Mouse (Mus musculus) liver, embryonic 12.5 days (tissue): ENCODE measurements around the gene Srrd. TPM values are rescaled to one million over a fixed set of nuclear protein-coding genes. Genes with fewer than 3 reads are reported as not detected.

Source experiments
- ATAC-seq: fragments of 200-750 bp; cut with Nextera tagmentation; 2 replicates; pipeline ENCODE4 v1.8.0; 2017; ENCODE audit warnings: moderate number of reproducible peaks, mild to moderate bottlenecking, moderate library complexity
- H3K27ac ChIP-seq: fragments of 300-500 bp; sonication (generic); 2 replicates; pipeline ENCODE4 v1.5.1; 2016; ENCODE audit warnings: mild to moderate bottlenecking
- H3K27me3 ChIP-seq: fragments of 300-500 bp; sonication (generic); replicated peaks from 2 replicates; pipeline ENCODE4 v1.6.1; 2016; ENCODE audit warnings: mild to moderate bottlenecking, moderate library complexity
- H3K36me3 ChIP-seq: fragments of 300-500 bp; sonication (generic); 2 replicates; pipeline ENCODE4 v1.6.1; 2016; ENCODE audit warnings: mild to moderate bottlenecking, moderate library complexity
- H3K4me1 ChIP-seq: fragments of 300-500 bp; sonication (generic); 2 replicates; pipeline ENCODE4 v1.6.1; 2016
- H3K4me2 ChIP-seq: fragments of 300-500 bp; sonication (generic); 2 replicates; pipeline ENCODE4 v1.6.1; 2016; ENCODE audit warnings: mild to moderate bottlenecking, moderate library complexity
- H3K4me3 ChIP-seq: fragments of 300-500 bp; sonication (generic); 2 replicates; pipeline ENCODE4 v1.5.1; 2016; ENCODE audit warnings: mild to moderate bottlenecking, moderate library complexity
- H3K9ac ChIP-seq: fragments of 300-500 bp; sonication (generic); 2 replicates; pipeline ENCODE4 v1.6.1; 2016; ENCODE audit warnings: mild to moderate bottlenecking, moderate library complexity
- H3K9me3 ChIP-seq: fragments of 300-500 bp; sonication (generic); replicated peaks from 2 replicates; pipeline ENCODE4 v1.6.1; 2016; ENCODE audit warnings: mild to moderate bottlenecking, moderate library complexity
- WGBS: fragments of 180-500 bp; shearing (Covaris S2); methylation state at CpG from one replicate; pipeline ENCODE4 v1.1.7; 2016; ENCODE audit not compliant: insufficient replicate concordance; 5-methylcytosine and 5-hydroxymethylcytosine counted together
- polyA plus RNA-seq: library from polyadenylated mRNA; unstranded; fragments of >200 nt; fragmentation: Nextera tagmentation; extraction: Ambion mirVana; gene quantifications from 2 replicates; pipeline ENCODE4 v1.2.1, GENCODE M21; 2016

Srrd gene
- polyA plus RNA-seq, 1 experiment from 2014 or later, result 26.1 TPM

DNA sequence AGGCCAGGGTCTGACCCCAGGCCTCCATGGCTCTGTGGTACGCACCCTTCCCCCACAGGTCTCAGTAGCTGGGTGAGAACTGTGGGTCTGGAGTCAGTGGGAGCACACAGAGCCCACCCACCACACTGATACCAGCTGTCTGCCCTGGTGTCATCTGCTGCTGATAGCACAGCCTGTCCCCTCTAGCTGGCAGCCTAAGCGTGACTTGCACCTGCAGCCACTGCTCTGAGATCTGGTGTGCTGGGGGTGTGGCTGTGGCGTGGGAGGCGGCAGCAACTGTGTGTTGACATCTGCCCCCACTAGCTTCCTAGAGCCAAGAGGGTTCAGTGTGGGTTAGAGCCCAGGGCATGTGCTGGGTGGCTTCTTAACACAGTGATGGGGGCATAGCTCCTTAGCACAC lies 33.3 kb upstream of the Srrd start:
- peaks cover 74% of the 10 kb centered on the region for H3K36me3 ChIP-seq

DNA sequence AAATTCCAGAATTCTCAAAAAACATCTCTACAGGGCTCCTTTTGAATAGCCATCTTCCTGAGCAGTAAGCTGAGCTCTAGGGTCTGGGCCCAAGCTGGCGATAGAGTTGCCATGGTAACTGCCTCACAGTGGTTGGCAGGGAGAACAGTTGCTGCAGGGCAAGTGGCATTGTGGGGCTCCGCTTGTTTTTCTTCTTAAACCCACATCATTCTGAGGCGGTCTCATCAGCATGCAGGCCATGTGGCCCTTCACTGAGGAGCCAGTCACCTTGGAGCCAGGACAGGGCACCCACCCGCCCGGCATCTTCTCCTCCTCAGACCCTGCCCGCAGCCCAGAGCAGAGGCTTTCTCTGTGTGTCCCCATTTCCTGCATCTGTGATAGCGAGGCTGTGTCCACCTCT lies 29.1 kb upstream of the Srrd start:
- H3K27me3 ChIP-seq, result no peaks in the 10 kb centered on the region
- no peak for ATAC-seq
- H3K27ac ChIP-seq, result no peak overlapping the region
- H3K9me3 ChIP-seq, result no peaks in the 10 kb centered on the region
- H3K9ac ChIP-seq, result no peak overlapping the region
- 75% methylated on average over 7 of the region's 7 CpGs for WGBS
- peaks cover 4% of the 10 kb centered on the region; the same call in 1 of the 2 replicates for H3K4me1 ChIP-seq
- no peak overlapping the region for H3K4me3 ChIP-seq
- no peak overlapping the region for H3K4me2 ChIP-seq
- H3K36me3 ChIP-seq, result peaks cover 78% of the 10 kb centered on the region

More for the DNA sequence above, 33.3 kb upstream of the Srrd start:
- H3K9me3 ChIP-seq, result no peaks in the 10 kb centered on the region
- peaks cover 4% of the 10 kb centered on the region; the same call in 1 of the 2 replicates for H3K4me1 ChIP-seq
- no peak overlapping the region; the same call in 1 of the 2 replicates for H3K27ac ChIP-seq
- no peaks in the 10 kb centered on the region for H3K27me3 ChIP-seq
- ATAC-seq, result peak; percentile 61; the same call in 1 of the 2 replicates
- no peak overlapping the region for H3K9ac ChIP-seq
- no peak overlapping the region for H3K4me3 ChIP-seq
- no peak overlapping the region for H3K4me2 ChIP-seq
- 59% methylated on average over 4 of the region's 4 CpGs for WGBS

DNA sequence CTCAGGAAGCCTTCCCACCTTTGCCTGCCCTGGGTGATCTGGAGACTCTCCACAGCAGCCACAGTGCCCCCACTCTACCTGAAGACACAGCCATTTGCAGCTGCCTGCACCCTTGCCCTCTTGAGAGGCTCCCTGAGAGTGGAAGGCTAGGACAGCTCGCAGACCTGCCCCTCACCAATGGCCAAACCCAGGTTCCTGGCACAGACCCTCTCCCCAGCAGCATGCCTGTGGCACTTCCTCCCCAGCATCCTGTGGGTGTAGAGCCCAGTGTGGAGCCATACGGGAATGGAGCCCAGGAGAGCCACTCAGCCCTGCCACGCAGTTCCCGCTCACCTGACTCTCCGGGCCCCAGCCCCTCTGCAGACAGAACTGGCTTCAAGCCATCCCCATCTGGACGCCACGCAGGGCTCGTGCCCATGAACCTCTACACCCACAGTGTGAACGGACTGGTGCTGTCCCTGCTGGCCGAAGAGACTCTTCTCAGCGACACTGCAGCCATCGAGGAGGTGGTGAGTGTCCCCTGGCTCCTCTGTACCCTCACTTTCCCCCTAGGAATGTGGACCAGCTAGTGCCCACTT lies 27.5 kb upstream of the Srrd start:
- Histone ChIP-seq H3K27ac (no peak overlapping the region), H3K4me1 (no peaks in the 10 kb centered on the region), H3K36me3 (peaks cover 83% of the 10 kb centered on the region), H3K4me3 (no peak overlapping the region), H3K9me3 (no peaks in the 10 kb centered on the region), H3K9ac (no peak overlapping the region), H3K4me2 (no peak overlapping the region), H3K27me3 (no peaks in the 10 kb centered on the region)
- no peak for ATAC-seq
- WGBS, result 87% methylated on average over 12 of the region's 12 CpGs

DNA sequence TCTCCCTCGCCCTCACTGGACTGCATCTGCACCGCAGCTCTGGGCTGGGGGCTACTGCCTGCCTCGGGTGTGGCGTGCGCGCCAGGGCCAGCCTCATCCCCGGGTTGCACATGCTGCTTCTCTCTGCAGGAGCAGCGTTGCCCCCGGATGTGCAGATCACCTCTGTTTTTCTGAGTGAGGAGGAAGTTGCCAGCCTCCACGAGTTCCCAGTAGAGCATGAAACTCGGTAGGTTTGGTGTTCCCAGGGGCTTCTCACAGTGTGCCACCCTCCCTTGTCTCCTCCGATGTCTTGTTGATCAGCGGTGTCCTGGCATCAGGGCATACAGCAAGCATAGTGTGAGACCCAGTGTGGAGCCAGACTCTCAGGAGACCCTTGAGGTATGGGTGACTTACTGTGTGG lies 26.5 kb upstream of the Srrd start:
- no peak overlapping the region for H3K4me3 ChIP-seq
- H3K27me3 ChIP-seq, result no peaks in the 10 kb centered on the region
- peaks cover 83% of the 10 kb centered on the region for H3K36me3 ChIP-seq
- whole genome bisulfite sequencing, result 82% methylated on average over 13 of the region's 13 CpGs
- H3K9ac ChIP-seq, result no peak overlapping the region
- no peaks in the 10 kb centered on the region for H3K9me3 ChIP-seq
- no peak overlapping the region for H3K4me2 ChIP-seq
- ATAC-seq, result no peak
- no peaks in the 10 kb centered on the region for H3K4me1 ChIP-seq
- no peak overlapping the region for H3K27ac ChIP-seq

DNA sequence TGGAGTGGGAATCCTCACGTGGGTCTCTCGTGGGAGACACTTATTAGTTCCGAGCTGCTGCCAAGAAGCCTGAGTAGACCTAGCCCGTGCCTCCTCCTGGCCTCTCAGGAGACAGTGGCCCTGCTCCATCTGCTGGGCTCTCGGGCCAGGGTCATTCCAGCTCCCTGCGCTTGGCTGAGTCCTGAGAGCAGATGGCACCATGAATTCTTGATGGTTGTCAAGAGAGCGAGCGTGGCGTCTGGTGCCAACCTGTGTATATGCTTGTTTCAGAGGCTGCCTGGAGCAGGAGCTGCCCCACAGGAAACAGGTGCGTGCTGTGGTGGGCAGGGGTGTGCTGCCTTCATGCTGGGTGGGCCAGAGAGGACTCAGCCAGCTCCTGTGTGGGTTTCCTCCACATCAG lies 25.8 kb upstream of the Srrd start:
- H3K4me2 ChIP-seq, result no peak overlapping the region
- H3K9ac ChIP-seq, result no peak overlapping the region
- H3K27ac ChIP-seq, result no peak overlapping the region
- H3K36me3 ChIP-seq, result peaks cover 83% of the 10 kb centered on the region
- 87% methylated on average over 10 of the region's 10 CpGs for WGBS
- no peaks in the 10 kb centered on the region for H3K9me3 ChIP-seq
- no peaks in the 10 kb centered on the region for H3K27me3 ChIP-seq
- H3K4me1 ChIP-seq, result peaks cover 6% of the 10 kb centered on the region; the same call in 1 of the 2 replicates
- ATAC-seq, result no peak
- no peak overlapping the region for H3K4me3 ChIP-seq

DNA sequence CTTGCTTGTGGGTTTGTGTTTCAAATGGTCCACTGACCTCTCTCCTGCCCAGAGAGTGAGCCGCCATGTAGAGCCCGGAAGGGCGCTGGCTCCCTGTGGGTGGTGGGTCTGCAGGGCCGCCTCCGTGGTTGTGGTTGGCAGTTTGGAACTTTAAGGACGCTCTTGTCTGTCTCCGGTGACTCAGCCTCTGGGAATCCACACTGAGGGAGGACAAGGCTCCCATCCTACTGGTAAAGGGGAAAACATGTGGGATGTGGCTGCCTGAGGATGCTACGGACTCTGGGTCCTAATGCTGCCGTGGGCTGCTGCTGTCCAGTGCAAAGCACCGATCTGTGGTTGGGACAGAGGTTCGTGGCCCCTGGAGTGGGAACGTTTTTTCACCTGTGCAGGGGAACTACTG lies 25.1 kb upstream of the Srrd start:
- 75% methylated on average over 12 of the region's 12 CpGs for WGBS
- Histone ChIP-seq H3K4me3 (no peak overlapping the region), H3K9ac (no peak overlapping the region), H3K27ac (no peak overlapping the region), H3K36me3 (peaks cover 83% of the 10 kb centered on the region), H3K27me3 (no peaks in the 10 kb centered on the region), H3K4me2 (no peak overlapping the region), H3K4me1 (peaks cover 13% of the 10 kb centered on the region; the same call in 1 of the 2 replicates), H3K9me3 (no peaks in the 10 kb centered on the region)
- no peak for ATAC-seq

DNA sequence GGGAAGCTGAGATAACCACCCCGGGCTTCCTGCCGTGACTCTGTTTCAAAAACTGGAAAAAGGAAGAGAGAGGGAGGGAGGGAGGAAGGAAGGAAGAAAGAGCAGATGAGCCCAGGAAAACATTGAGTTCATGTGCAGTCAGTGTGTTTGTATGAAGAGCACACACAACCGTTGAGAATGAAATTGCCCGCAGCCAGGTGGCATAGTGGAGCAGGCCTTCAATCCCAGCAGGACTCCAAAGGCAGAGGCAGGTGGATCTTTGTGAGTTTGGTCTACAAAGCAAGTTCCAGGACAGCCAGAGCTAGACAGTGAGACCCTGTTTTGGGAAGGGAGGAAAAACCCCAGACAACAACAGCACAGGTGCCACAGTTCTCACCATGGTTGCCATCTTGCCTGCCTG lies 24.5 kb upstream of the Srrd start:
- Histone ChIP-seq H3K4me3 (no peak overlapping the region), H3K4me1 (peaks cover 15% of the 10 kb centered on the region; the same call in 1 of the 2 replicates), H3K4me2 (no peak overlapping the region), H3K27me3 (no peaks in the 10 kb centered on the region), H3K27ac (no peak overlapping the region), H3K9me3 (no peaks in the 10 kb centered on the region), H3K9ac (no peak overlapping the region), H3K36me3 (peaks cover 82% of the 10 kb centered on the region)
- no peak for ATAC-seq
- WGBS, result 73% methylated on average over 4 of the region's 4 CpGs

DNA sequence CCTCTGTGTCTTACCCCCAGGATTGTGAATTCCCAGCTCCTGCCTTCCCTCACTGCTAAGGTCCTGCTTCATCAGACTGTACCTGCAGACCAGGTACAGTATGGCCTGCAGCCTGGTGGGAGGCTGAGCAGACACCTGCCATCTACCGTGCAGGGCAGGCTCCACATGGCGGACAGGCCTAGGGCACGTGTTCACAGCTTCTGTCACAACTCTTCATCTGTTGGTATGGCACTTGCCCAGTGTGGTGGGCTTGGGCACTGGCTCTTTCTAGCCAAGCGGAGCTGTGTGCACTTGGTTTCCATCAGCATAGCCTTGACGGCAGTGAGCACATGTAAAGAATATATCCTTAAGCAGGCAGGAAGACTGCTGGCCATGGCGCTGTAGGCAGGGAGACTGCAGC lies 24.0 kb upstream of the Srrd start:
- Histone ChIP-seq H3K36me3 (peaks cover 82% of the 10 kb centered on the region), H3K27ac (no peak overlapping the region), H3K9me3 (peaks cover 4% of the 10 kb centered on the region; the same call in 1 of the 2 replicates), H3K9ac (no peak overlapping the region), H3K4me1 (peaks cover 15% of the 10 kb centered on the region; the same call in 1 of the 2 replicates), H3K4me3 (no peak overlapping the region), H3K27me3 (no peaks in the 10 kb centered on the region), H3K4me2 (no peak overlapping the region)
- WGBS, result 85% methylated on average over 6 of the region's 6 CpGs
- ATAC-seq, result no peak

DNA sequence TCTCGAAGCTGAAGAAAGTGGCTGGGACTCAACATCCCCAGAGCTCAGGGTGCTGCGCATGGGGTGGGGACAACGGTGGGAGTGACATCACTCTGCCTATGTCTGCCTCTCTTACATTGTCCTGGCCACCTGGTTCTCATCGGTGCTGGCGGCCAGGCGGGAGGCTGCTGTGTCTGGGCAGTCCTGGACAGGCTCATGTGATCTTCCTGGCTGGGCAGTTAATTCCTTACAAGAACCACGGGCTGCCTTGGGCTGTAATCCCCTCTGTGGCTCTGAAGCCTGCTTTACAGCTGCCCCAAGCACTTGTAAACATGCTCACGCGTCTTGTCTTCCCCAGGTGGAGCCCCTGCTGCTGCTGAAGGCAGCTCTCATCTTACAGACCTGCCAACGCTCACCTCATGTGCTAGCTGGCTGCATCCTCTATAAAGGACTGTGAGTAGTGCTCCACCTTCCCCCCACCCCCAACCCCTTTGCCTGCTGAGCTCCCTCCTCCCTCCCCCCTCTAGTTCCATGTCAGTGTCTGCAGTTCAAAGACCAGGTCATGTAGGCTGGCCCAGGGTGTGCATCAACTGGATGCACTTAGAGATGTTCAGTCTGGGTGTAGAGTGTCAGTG lies 21.5 kb upstream of the Srrd start:
- Histone ChIP-seq H3K4me3 (no peak overlapping the region), H3K9ac (no peak overlapping the region), H3K9me3 (peaks cover 4% of the 10 kb centered on the region; the same call in 1 of the 2 replicates), H3K27ac (no peak overlapping the region), H3K36me3 (peaks cover 63% of the 10 kb centered on the region), H3K4me2 (no peak overlapping the region), H3K27me3 (no peaks in the 10 kb centered on the region), H3K4me1 (peaks cover 28% of the 10 kb centered on the region)
- ATAC-seq, result no peak
- WGBS, result 87% methylated on average over 10 of the region's 10 CpGs

DNA sequence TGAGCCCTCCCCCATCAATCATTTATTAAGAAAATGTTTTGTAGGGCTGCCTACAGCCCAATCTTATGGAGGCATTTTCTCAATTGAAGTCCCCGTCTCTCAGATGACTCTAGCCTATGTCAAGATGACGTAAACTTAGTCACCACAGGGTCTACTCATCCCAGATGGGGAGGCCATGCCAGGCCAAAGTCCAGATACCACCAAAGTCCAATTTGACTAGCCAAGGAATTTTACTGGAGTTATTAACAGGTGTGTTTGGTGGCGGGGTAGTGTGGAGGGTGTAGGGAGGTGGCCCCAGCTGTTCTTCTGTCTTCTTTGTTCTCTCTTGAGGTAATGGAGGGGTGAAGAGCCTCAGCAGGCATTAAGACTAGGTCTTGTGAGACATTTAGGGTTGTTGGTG lies 17.2 kb upstream of the Srrd start:
- peaks cover 66% of the 10 kb centered on the region for H3K4me1 ChIP-seq
- H3K27me3 ChIP-seq, result no peaks in the 10 kb centered on the region
- peak overlapping the region; percentile 64 for H3K4me2 ChIP-seq
- H3K4me3 ChIP-seq, result 0 out of 2 replicates have a peak overlapping the region, but pooled peaks have one; percentile 23
- WGBS, result 77% methylated on average over 3 of the region's 3 CpGs
- H3K27ac ChIP-seq, result peak overlapping the region; percentile 91
- peaks cover 66% of the 10 kb centered on the region for H3K36me3 ChIP-seq
- ATAC-seq, result peak; percentile 4; the same call in 1 of the 2 replicates
- H3K9me3 ChIP-seq, result peaks cover 4% of the 10 kb centered on the region; the same call in 1 of the 2 replicates
- H3K9ac ChIP-seq, result 0 out of 2 replicates have a peak overlapping the region, but pooled peaks have one; percentile 51

DNA sequence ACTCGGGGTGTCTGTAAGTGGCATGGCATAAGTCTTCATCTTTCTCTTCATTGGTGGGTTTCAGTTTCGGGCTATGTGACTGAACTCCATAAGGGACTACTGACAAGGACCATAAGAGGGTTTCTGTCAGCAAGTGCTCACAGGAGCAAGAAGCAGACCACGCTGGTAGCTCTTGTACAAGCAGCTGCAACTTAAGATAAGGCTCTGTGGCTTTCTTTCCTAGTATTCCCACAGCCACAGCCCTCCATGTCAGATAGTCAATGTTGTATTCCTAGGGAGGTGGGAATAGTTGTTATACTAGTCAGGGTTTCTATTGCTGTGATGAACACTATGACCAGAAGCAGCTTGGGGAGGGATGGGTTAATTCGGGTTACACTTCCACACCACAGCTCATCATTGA lies 16.7 kb upstream of the Srrd start:
- Histone ChIP-seq H3K9ac (peak overlapping the region; percentile 51), H3K4me3 (peak overlapping the region; percentile 23), H3K4me2 (peak overlapping the region; percentile 64)

DNA sequence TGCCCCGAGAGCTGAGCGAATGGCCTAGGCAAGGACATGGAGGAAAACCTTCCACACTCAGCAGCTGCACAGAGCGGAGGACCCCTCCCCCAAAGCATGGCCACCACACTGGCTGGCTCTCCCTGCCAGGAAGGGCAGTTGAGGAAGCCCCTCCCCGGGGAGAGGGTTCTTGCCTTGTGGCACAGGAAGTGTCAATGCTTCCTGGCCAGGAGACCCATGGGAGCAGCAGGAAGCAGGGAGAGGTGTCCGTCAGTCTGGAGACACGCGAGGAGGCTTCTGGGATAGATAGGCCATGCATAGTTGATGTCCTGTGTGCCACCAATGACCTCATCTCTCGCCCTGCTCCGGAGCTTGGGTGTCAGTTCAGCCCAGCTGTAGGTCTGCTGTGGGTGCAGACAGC lies 13.5 kb upstream of the Srrd start:
- peak overlapping the region; percentile 42; the same call in 1 of the 2 replicates for H3K27ac ChIP-seq
- no peak overlapping the region for H3K4me3 ChIP-seq
- H3K36me3 ChIP-seq, result peaks cover 64% of the 10 kb centered on the region
- peaks cover 55% of the 10 kb centered on the region for H3K4me1 ChIP-seq
- H3K4me2 ChIP-seq, result 0 out of 2 replicates have a peak overlapping the region, but pooled peaks have one; percentile 24
- no peaks in the 10 kb centered on the region for H3K27me3 ChIP-seq
- no peaks in the 10 kb centered on the region for H3K9me3 ChIP-seq
- ATAC-seq, result no peak; the same call in 1 of the 2 replicates
- H3K9ac ChIP-seq, result no peak overlapping the region
- 66% methylated on average over 9 of the region's 9 CpGs for WGBS

More for the DNA sequence above, 16.7 kb upstream of the Srrd start:
- H3K9me3 ChIP-seq, result peaks cover 4% of the 10 kb centered on the region; the same call in 1 of the 2 replicates
- peaks cover 66% of the 10 kb centered on the region for H3K36me3 ChIP-seq
- H3K27ac ChIP-seq, result peak overlapping the region; percentile 91
- ATAC-seq, result peak; percentile 91
- 17% methylated on average over 4 of the region's 4 CpGs for WGBS
- peaks cover 70% of the 10 kb centered on the region for H3K4me1 ChIP-seq
- H3K27me3 ChIP-seq, result no peaks in the 10 kb centered on the region
